Mouse (Mus musculus) cerebellum, postnatal 36 days (tissue): ENCODE measurements at regions not wholly inside any gene's neighbourhood (a gene's known extent, or its start where the extent isn't known, plus 50 kb on each side); places are given as distances from the start of the nearest gene placed in this dataset.

Experiments
- DNase-seq, 2 experiments: peaks; one replicate each; pipeline ENCODE4 v3.0.0; 2021 to 2022; ENCODE audit warnings: mixed read lengths in 2 of 2

DNA sequence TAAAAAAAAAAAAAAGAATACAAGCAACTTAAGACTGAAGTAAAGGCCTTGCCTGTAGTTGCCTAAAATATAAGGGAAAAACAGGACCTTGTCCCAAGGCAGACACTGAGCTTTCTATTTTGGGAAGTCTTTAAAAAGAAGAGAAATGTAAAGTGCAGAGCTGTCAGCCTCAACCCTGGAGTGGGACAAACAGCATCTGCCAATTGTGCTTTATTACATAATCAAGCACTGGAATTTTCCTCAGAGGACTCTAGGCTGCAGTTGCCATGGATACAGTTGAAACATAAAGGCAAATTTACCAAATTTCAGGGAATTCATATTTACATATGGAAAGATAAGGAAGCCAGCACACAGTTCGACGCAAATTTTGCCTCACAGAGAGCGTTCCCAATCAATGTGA, 406.7 kb downstream of the Gm597 start:
- DNase-seq: no peak

DNA sequence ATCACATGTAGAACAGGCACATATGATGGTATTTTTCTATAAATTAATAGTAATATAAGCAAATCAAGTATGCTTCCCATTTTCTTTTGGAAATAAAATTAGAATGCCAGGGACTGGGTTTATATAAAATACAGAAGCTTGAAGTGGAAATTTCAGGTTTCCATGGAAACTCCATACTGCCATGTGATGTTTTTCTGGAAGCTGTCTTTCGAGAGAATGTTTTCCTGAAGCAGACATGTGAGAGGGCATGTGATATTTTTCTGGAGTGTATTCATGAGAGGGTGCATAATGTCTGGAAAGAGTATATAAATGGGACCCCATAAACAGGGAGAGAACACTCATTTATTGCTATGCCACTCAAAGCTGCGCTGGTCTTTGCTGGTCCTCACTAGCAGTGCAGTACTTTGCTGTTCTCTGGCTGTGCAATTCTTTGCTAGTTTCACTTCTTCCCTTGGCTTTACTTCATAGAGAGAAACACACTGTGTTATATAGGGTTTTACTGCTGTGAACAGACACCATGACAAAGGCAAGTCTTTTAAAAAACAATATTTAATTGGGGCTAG, 430.6 kb downstream of the Gm597 start:
- no peak for DNase-seq

DNA sequence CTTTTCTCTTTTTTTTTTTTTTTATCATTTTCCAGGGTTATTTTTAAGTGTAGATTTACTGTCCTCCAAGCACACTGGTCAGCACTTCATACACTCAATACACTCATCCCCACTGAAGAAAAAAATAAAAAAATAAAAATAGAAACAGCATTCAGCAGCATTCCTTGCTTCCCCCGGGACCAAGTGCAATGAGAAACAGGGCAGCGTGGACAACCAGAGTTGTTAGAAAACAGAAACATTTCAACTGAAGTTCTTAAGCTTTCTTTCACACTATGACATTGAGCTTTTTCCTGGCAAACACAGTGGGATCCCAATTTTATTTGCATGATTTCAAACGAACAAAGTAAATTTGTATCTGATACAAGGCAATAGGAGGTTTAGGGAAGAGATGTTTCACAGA, 431.5 kb downstream of the Gm597 start:
- no peak for DNase-seq

GRCm38 (mm10) chr1:28340054-28340453, 440.0 kb downstream of the Gm597 start:
- peak; percentile 27 to 35 for DNase-seq

GRCm38 (mm10) chr1:28334366-28334765, 445.7 kb downstream of the Gm597 start:
- DNase-seq: no peak

DNA sequence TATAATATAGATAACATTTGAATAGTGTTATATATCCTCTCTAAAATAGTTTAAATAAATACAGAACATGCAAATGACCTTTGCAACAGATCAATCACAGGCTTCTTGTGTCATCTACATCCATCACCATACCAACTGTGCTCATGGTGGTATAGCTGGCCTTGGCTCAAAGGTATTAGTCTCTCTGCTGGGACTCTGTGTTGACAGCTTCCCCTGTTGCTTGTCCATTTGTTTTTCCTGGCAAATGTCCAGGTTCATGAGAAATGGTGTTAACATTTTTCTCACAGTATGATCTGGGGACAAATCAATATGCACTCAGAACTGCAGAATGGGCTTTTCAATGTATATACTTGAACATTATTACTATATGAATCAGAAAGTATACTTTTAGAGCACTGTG, 448.0 kb downstream of the Gm597 start:
- peak; percentile 45 to 65 for DNase-seq

DNA sequence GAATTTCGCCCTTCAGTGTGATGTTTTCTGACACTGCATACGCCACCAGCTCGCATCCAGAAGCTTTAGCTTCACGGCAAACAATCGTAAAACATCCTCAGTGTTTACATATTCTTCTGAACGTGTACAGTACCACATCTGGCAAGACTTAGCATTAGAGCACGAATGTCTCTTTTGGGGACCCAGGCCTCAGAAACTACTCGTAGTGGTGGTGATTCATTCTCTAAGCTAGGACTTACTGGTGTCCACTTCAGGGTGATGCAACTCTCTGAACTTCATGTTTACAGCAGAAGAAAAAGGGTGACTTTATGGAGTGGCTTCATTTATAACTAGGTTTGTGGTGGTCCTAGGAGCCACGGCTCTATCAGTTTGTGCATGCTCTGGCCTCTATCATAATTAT, 451.1 kb downstream of the Gm597 start:
- DNase-seq: no peak

DNA sequence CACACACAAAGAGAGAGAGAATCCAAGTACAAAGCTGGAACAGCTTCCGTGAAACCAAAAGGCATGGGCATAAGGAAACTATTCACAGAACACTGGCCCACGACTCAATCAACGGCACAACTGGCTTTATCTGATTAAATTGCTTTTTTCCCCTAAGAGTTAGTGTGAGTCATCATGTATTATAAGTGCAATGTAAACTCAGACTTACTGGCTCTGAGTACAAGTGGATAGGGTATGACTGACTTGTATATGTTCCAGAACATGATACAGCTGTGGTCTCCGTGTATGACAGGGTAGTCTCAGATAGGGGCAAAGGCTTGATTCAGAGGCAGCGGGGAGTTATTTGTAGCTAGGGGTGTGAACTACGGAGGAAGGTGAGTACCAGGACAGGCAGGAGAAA, 451.5 kb downstream of the Gm597 start:
- no peak for DNase-seq

- DNase-seq: peak; percentile 32 to 41
Observed at GRCm38 (mm10) chr1:28324141-28324540, 455.9 kb downstream of the Gm597 start.
